Mouse (Mus musculus) megakaryocyte, embryonic 14.5 days (primary cell): ENCODE results near the gene Nek11.

Source experiments
- FLI1 ChIP-seq: IDR thresholded peaks from 2 replicates; pipeline ENCODE4 v1.6.1; 2012; ENCODE audit warnings: low read length, inconsistent platforms, mixed read lengths
- GATA1 ChIP-seq: IDR thresholded peaks from 3 replicates; pipeline ENCODE4 v1.6.1; 2012; ENCODE audit warnings: mixed read lengths, low read length, inconsistent platforms, borderline replicate concordance

DNA sequence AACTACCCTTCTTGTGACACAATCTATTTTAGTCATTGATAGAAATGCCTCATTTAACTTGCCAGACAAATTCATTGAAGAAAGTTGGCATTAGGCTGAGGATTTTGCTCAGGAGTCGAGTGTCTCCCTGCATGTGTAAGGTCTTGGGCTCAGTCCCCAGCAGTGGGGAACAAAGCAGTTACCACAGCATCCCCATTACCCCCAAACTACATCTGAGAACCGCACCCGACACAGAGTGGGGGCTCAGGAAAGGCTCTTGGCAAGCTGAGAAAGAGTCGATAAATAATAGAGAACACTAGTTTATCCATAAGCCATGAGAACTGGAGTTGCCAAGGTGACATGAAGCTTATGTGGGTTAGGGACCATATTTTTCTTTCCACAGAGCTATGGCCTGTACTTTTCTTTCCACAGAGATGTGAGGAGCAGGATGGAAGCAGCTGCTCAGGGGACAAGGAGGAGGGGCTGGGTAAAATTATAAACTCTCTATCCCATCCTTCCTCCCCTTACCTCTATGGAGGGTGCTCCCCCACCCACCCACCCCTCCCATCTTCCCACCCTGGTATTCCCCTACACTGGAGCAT is 62.8 kb downstream of the Nek11 start:
- TF ChIP-seq GATA1 (no peak), FLI1 (no peak)
